Comparison of ENCODE assay signal across 5 mouse cellular contexts in genomic region chrX:70327656-70328055, GRCm38 (mm10).
"Had no signal": no experiment of that assay in that cellular context is flagged by ENCODE, and none has a peak within 500 bp of the region (broad histone marks: within the 10 kb centered on the region; RNA-seq: fewer than 3 reads in every experiment).

No protein-coding gene starts in this region.

- DNase-seq: lung, embryonic 14.5 days; lung, postnatal 10 days; right cerebral cortex, postnatal 14 days; thymus, adult 2 months; thymus, postnatal 36 days had no signal
